ENCODE assay signal across 8 mouse cellular contexts in genomic region chr11:98026570-98027296, GRCm38 (mm10). TPM values are rescaled to one million over a fixed set of nuclear protein-coding genes. Genes with fewer than 3 reads are reported as not detected.
DNase-seq lines count a peak whose midpoint lies in the region; ATAC-seq and TF ChIP-seq lines count a peak whose summit lies in the region.

Gene Rpl19 (plus strand): TSS chr11:98026710.

- 0% methylated on average over 32 of the region's 69 CpGs for WGBS in embryonic facial prominence, embryonic 14.5 days
- under 1% methylated on average over 49 of the region's 69 CpGs for WGBS in limb, embryonic 14.5 days
- WGBS in midbrain, postnatal 0 days: under 1% methylated on average over 67 of the region's 69 CpGs

- peak; percentile 87 for DNase-seq in 3T3-L1 (ENCODE audit: low read depth, low spot score)
- DNase-seq in adrenal gland, postnatal 4 days (ENCODE audit: low spot score in 2 of 2): peak; percentile 84 to 88
- DNase-seq in embryonic facial prominence, embryonic 14.5 days (ENCODE audit: low spot score): peak; percentile 94
- DNase-seq in heart, adult 8-10 months (ENCODE audit: low spot score): peak; percentile 92
- DNase-seq in kidney, adult 9 months: peak; percentile 94
- DNase-seq in limb, embryonic 14.5 days (ENCODE audit: low spot score): peak; percentile 90
- DNase-seq in midbrain, postnatal 0 days (ENCODE audit: low spot score): peak; percentile 94
- DNase-seq in spleen, postnatal 14 days (ENCODE audit: low spot score in 2 of 2): peak; percentile 84 to 91

- peak within 1 kb of the TSS; percentile 81 for H3K4me3 ChIP-seq in embryonic facial prominence, embryonic 14.5 days (ENCODE audit: low read depth, low read length)
- H3K4me3 ChIP-seq in limb, embryonic 14.5 days (replicated peaks; ENCODE audit: low read length): peak within 1 kb of the TSS; percentile 98
- H3K4me3 ChIP-seq in midbrain, postnatal 0 days (ENCODE audit: low read depth, low read length): peak within 1 kb of the TSS; percentile 93

- H3K27ac ChIP-seq in embryonic facial prominence, embryonic 14.5 days (replicated peaks; ENCODE audit: low read depth, low read length): peak within 1 kb of the TSS; percentile 92
- H3K27ac ChIP-seq in limb, embryonic 14.5 days (replicated peaks; ENCODE audit: low read depth, low read length): peak within 1 kb of the TSS; percentile 91
- H3K27ac ChIP-seq in midbrain, postnatal 0 days (ENCODE audit: low read depth, low read length): peak within 1 kb of the TSS; percentile 88

- TF ChIP-seq CTCF in midbrain, postnatal 0 days (IDR thresholded peaks at IDR 0.05): no peak

- peaks cover 12% of the 10 kb centered on the region for H3K4me1 ChIP-seq in embryonic facial prominence, embryonic 14.5 days (ENCODE audit: control insufficient read depth, insufficient read depth, low read length)
- H3K4me1 ChIP-seq in limb, embryonic 14.5 days (ENCODE audit: control insufficient read depth, insufficient read depth, low read length): peaks cover 15% of the 10 kb centered on the region
- peaks cover 4% of the 10 kb centered on the region; the same call in 1 of the 2 replicates for H3K4me1 ChIP-seq in midbrain, postnatal 0 days (ENCODE audit: insufficient read depth, low read length)

- no peaks in the 10 kb centered on the region for H3K27me3 ChIP-seq in embryonic facial prominence, embryonic 14.5 days (replicated peaks; ENCODE audit: control insufficient read depth, insufficient read depth, low read length)
- no peaks in the 10 kb centered on the region for H3K27me3 ChIP-seq in limb, embryonic 14.5 days (ENCODE audit: control insufficient read depth, insufficient read depth, low read length)
- H3K27me3 ChIP-seq in midbrain, postnatal 0 days (ENCODE audit: insufficient read depth, low read length): no peaks in the 10 kb centered on the region

- H3K9ac ChIP-seq in embryonic facial prominence, embryonic 14.5 days (ENCODE audit: low read depth, low read length): peak within 1 kb of the TSS; percentile 99
- H3K9ac ChIP-seq in limb, embryonic 14.5 days (ENCODE audit: low read depth, low read length, severe bottlenecking): peak within 1 kb of the TSS; percentile 99
- H3K9ac ChIP-seq in midbrain, postnatal 0 days (replicated peaks; ENCODE audit: low read length, poor library complexity, severe bottlenecking): peak within 1 kb of the TSS; percentile 97

- ATAC-seq in embryonic facial prominence, embryonic 14.5 days (ENCODE audit: low read depth): peak; percentile 76
- peak; percentile 85 for ATAC-seq in limb, embryonic 14.5 days (ENCODE audit: low FRiP score, low read depth)
- peak; percentile 71 for ATAC-seq in midbrain, postnatal 0 days (ENCODE audit: low FRiP score)

- H3K36me3 ChIP-seq in embryonic facial prominence, embryonic 14.5 days (ENCODE audit: control insufficient read depth, insufficient read depth, low read length): peaks cover 37% of the 10 kb centered on the region
- H3K36me3 ChIP-seq in limb, embryonic 14.5 days (ENCODE audit: control insufficient read depth, insufficient read depth, low read length): peaks cover 35% of the 10 kb centered on the region
- H3K36me3 ChIP-seq in midbrain, postnatal 0 days (ENCODE audit: insufficient read depth, low read length): peaks cover 23% of the 10 kb centered on the region

- H3K9me3 ChIP-seq in embryonic facial prominence, embryonic 14.5 days (ENCODE audit: control insufficient read depth, low read length): no peaks in the 10 kb centered on the region
- no peaks in the 10 kb centered on the region for H3K9me3 ChIP-seq in limb, embryonic 14.5 days (ENCODE audit: control insufficient read depth, low read length)
- H3K9me3 ChIP-seq in midbrain, postnatal 0 days (ENCODE audit: low read length): no peaks in the 10 kb centered on the region

- H3K4me2 ChIP-seq in embryonic facial prominence, embryonic 14.5 days (ENCODE audit: low read depth, low read length): peak within 1 kb of the TSS; percentile 96
- H3K4me2 ChIP-seq in limb, embryonic 14.5 days (replicated peaks; ENCODE audit: low read depth, low read length, severe bottlenecking): peak within 1 kb of the TSS; percentile 66
- peak within 1 kb of the TSS; percentile 84 for H3K4me2 ChIP-seq in midbrain, postnatal 0 days (ENCODE audit: low read depth, low read length, poor library complexity, severe bottlenecking)

- peak; percentile 96; the same call in 1 of the 2 replicates for TF ChIP-seq POLR2A in limb, embryonic 14.5 days (IDR thresholded peaks at IDR 0.05; ENCODE audit: borderline replicate concordance, extremely low read depth, insufficient read depth, insufficient read length)

RNA-seq across cellular contexts. Expression of gene Rpl19, which starts in this region (rescaled TPM):
- total RNA-seq in adrenal gland, postnatal 4 days (2021): 1,000 to 10,000 TPM; 1,362 to 1,367 TPM
- 1,126 and 1,148 TPM in 2 replicates for polyA plus RNA-seq in embryonic facial prominence, embryonic 14.5 days (2014; fragmentation: Nextera tagmentation; extraction: Ambion mirVana)
- 100 to 1,000 TPM; 503 to 616 (median 589) TPM for total RNA-seq in heart, adult 8-10 months (2022)
- 1,201 and 1,869 TPM in 2 replicates for polyA plus RNA-seq in limb, embryonic 14.5 days (2012; rRNA removed)
- polyA plus RNA-seq in limb, embryonic 14.5 days (2014; fragmentation: Nextera tagmentation; extraction: Ambion mirVana): 1,151 and 1,199 TPM in 2 replicates
- total RNA-seq in midbrain, postnatal 0 days (2014; rRNA removed): 597 and 686 TPM in 2 replicates
- 591 and 620 TPM in 2 replicates for polyA plus RNA-seq in midbrain, postnatal 0 days (2015; fragmentation: Nextera tagmentation; extraction: Ambion mirVana)

Comparison
In these comparisons a context has a peak if more than half of its experiments do, and no peak if none do; other contexts are left out.
1. Peak in every context shown above with its lines: DNase-seq, ATAC-seq, H3K4me3 ChIP-seq and H3K27ac ChIP-seq.